Mouse (Mus musculus) hindbrain, embryonic 11.5 days (tissue): ENCODE data around the gene Brap. TPM values are rescaled to one million over a fixed set of nuclear protein-coding genes. Genes with fewer than 3 reads are reported as not detected.
A peak's percentile ranks its signal among the peaks of the same experiment; 100 is the strongest.

Experiments
- ATAC-seq: fragments of 200-750 bp; cut with Nextera tagmentation; 2 replicates; pipeline ENCODE4 v1.8.0; 2017; ENCODE audit warnings: mild to moderate bottlenecking, moderate TSS enrichment, moderate library complexity; ENCODE audit not compliant: low FRiP score
- DNase-seq: peaks from one replicate; pipeline ENCODE4 v3.0.0-alpha.2; 2015; ENCODE audit warnings: low spot score
- H3K27ac ChIP-seq: fragments of 300-500 bp; sonication (generic); 2 replicates; pipeline ENCODE4 v1.5.1; 2014; ENCODE audit warnings: mild to moderate bottlenecking, low read depth, low read length
- H3K27me3 ChIP-seq: fragments of 300-500 bp; sonication (generic); 2 replicates; pipeline ENCODE4 v1.6.1; 2014; ENCODE audit warnings: mild to moderate bottlenecking, low read length, moderate library complexity, mixed read lengths; ENCODE audit not compliant: control insufficient read depth, insufficient read depth
- H3K36me3 ChIP-seq: fragments of 300-500 bp; sonication (generic); 2 replicates; pipeline ENCODE4 v1.6.1; 2014; ENCODE audit warnings: mild to moderate bottlenecking, low read length, moderate library complexity, mixed read lengths; ENCODE audit not compliant: control insufficient read depth, insufficient read depth
- H3K4me1 ChIP-seq: fragments of 300-500 bp; sonication (generic); replicated peaks from 2 replicates; pipeline ENCODE4 v1.6.1; 2014; ENCODE audit warnings: low read length, mixed read lengths; ENCODE audit not compliant: control insufficient read depth, insufficient read depth
- H3K4me2 ChIP-seq: fragments of 300-500 bp; sonication (generic); replicated peaks from 2 replicates; pipeline ENCODE4 v1.6.1; 2014; ENCODE audit warnings: mild to moderate bottlenecking, low read depth, low read length
- H3K4me3 ChIP-seq: fragments of 300-500 bp; sonication (generic); 2 replicates; pipeline ENCODE4 v1.5.1; 2014; ENCODE audit warnings: low read depth, low read length
- H3K9ac ChIP-seq: fragments of 300-500 bp; sonication (generic); 2 replicates; pipeline ENCODE4 v1.6.1; 2014; ENCODE audit warnings: low read depth, low read length
- H3K9me3 ChIP-seq: fragments of 300-500 bp; sonication (generic); 2 replicates; pipeline ENCODE4 v1.6.1; 2016; ENCODE audit warnings: low read length; ENCODE audit not compliant: control insufficient read depth
- WGBS: fragments of 180-500 bp; shearing (Covaris S2); extraction: QIAGEN DNeasy Blood & Tissue Kit; methylation state at CpG from one replicate; pipeline ENCODE4 v1.1.7; 2014; 5-methylcytosine and 5-hydroxymethylcytosine counted together
- polyA plus RNA-seq: library from polyadenylated mRNA; unstranded; fragments of >200 nt; fragmentation: Nextera tagmentation; extraction: Ambion mirVana; gene quantifications from 2 replicates; pipeline ENCODE4 v1.2.1, GENCODE M21; 2014

Brap gene
- polyA plus RNA-seq, 1 experiment from 2014 or later: 36.8 TPM

DNA sequence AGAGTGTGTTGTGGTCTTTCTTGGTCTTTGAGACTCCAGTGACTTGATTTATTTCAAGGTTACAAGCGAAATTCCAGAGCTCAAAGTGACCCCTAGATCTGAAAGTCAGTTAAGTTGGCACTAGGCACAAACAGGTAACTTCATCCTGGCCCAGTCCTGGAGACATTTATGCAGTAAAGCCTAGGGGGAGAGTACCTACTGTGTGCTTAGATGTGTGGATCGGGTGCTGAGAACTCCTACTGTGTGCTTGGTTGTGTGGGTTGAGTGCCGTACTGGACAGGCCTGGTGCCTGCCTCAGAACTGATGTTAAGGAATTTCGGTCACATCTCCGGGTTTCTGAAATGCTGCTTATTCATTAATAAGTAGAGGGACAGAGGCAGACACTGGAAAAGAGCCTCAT is 1.1 kb downstream of the Brap start:
- ATAC-seq: no peak
- WGBS: 92% methylated on average over 5 of the region's 5 CpGs
- no peak overlapping the region for H3K27ac ChIP-seq
- H3K27me3 ChIP-seq: no peaks in the 10 kb centered on the region
- DNase-seq: no peak
- H3K4me3 ChIP-seq: peak overlapping the region; percentile 97
- H3K4me1 ChIP-seq: peaks cover 3% of the 10 kb centered on the region; the same call in 1 of the 2 replicates
- peak overlapping the region; percentile 91 for H3K9ac ChIP-seq
- peak overlapping the region; percentile 88 for H3K4me2 ChIP-seq
- no peaks in the 10 kb centered on the region for H3K9me3 ChIP-seq
- H3K36me3 ChIP-seq: peaks cover 3% of the 10 kb centered on the region; the same call in 1 of the 2 replicates

DNA sequence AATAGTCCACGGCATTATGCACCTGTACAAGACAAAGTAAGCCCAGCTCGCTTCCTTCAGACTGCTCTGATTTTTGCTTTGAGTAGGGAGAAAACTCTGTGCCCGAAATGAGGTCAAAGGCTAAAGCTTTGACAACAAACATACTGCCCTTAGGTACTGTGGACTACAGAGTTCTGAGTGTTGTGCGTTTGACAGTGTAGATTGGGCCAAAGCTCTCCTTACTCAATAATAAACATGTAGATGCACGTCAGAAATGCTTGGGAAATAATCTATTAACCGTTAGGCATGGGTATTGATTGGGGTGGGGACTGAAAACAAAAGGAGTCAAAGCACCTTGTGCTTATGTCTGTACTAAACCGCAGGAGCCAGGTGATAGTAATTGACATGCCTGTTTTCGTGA is 3.1 kb downstream of the Brap start:
- Histone ChIP-seq H3K36me3 (peaks cover 3% of the 10 kb centered on the region), H3K4me3 (no peak overlapping the region), H3K27me3 (no peaks in the 10 kb centered on the region), H3K9ac (no peak overlapping the region), H3K4me1 (peaks cover 3% of the 10 kb centered on the region; the same call in 1 of the 2 replicates), H3K4me2 (no peak overlapping the region), H3K27ac (no peak overlapping the region), H3K9me3 (no peaks in the 10 kb centered on the region)
- DNase-seq (no peak), ATAC-seq (no peak)
- WGBS: 88% methylated on average over 8 of the region's 8 CpGs

DNA sequence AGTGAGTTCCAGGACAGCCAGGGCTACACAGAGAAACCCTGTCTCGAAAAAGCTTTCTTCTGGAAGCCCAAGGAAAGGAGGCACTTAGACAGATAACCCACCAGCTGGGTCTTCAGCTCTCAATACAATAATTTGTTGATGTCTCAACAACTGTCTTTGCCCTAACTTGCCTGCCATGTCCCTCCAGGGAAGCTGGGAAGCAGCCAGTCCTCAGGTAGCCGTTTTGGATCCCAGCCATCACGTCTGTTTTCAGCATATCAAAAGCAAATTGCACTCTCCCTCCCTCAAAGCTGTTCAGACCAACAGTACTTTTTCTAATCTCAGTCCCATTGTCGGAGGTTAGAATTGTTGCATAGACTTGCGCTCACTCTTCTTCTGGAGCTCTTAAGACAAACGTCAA is 3.7 kb downstream of the Brap start:
- H3K27ac ChIP-seq: no peak overlapping the region

DNA sequence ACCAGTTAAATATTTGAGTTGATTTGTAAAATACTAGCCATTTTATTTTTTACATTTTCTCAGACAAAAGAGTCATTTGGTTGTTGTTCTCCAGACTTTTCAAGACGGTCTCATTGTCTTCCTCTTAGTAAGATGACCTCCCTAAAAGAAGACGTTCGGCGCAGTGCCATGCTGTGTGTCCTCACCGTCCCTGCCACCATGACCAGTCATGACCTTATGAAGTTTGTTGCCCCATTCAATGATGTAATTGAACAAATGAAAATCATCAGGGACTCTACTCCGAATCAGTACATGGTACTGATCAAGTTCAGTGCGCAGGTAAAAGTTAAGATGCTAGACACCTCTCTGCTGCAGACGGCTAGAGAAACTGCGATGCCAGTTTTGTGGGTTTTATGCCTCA is 4.6 kb downstream of the Brap start:
- 94% methylated on average over 9 of the region's 9 CpGs for WGBS
- no peak overlapping the region for H3K27ac ChIP-seq
- no peak overlapping the region for H3K4me3 ChIP-seq
- ATAC-seq (no peak), DNase-seq (no peak)
- H3K27me3 ChIP-seq: no peaks in the 10 kb centered on the region
- H3K4me1 ChIP-seq: peaks cover 3% of the 10 kb centered on the region; the same call in 1 of the 2 replicates
- no peak overlapping the region for H3K9ac ChIP-seq
- H3K36me3 ChIP-seq: peaks cover 3% of the 10 kb centered on the region
- no peaks in the 10 kb centered on the region for H3K9me3 ChIP-seq
- no peak overlapping the region for H3K4me2 ChIP-seq

More for the DNA sequence above, 3.7 kb downstream of the Brap start:
- 93% methylated on average over 6 of the region's 6 CpGs for WGBS
- Histone ChIP-seq H3K9me3 (no peaks in the 10 kb centered on the region), H3K4me1 (peaks cover 3% of the 10 kb centered on the region; the same call in 1 of the 2 replicates), H3K9ac (no peak overlapping the region), H3K4me2 (no peak overlapping the region), H3K36me3 (peaks cover 3% of the 10 kb centered on the region), H3K4me3 (no peak overlapping the region), H3K27me3 (no peaks in the 10 kb centered on the region)
- DNase-seq (no peak), ATAC-seq (no peak)

DNA sequence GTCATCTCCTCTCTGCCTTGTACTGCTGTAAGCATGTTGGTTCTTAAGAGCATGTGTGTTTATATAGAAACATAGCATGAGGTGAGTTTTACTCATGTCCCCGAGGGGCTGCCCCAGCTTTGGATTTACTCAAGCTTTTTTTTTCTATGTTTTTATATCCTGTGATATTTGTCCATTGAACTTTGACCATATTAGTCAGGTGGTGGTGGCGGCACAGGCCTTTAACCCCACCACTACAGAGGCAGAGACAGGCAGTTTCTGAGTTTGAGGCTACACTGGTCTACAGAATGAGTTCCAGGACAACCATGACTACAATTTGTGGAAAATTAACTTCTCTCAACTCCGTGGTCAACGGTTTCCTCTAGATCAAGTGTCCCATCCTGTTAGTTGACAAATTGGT is 6.7 kb downstream of the Brap start:
- 90% methylated on average over 4 of the region's 4 CpGs for WGBS

DNA sequence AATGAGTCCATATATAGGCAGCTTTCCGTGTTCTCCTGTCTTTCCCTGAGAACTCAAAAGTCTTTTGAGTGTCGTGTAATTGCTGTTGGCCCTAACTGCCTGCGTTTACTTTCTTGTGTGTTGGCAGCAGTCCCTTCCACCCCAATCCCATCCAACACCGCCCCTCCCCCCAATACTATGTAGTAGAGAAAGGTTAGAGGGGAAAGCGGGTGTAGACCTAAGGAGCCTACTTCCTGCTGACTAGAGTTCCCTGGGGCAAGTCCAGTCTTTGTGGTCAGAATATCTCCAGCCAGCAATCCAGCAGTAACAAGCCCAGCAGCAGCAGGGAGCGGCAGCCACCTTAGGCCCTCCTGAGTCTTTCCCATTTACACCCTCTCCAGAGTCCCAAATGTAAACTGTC is 8.0 kb downstream of the Brap start:
- Histone ChIP-seq H3K9me3 (no peaks in the 10 kb centered on the region), H3K27me3 (no peaks in the 10 kb centered on the region), H3K4me3 (no peak overlapping the region), H3K27ac (no peak overlapping the region), H3K4me2 (no peak overlapping the region), H3K4me1 (no peaks in the 10 kb centered on the region), H3K9ac (no peak overlapping the region), H3K36me3 (no peaks in the 10 kb centered on the region; the same call in 1 of the 2 replicates)
- WGBS: 83% methylated on average over 6 of the region's 6 CpGs
- ATAC-seq (no peak), DNase-seq (no peak)

More for the DNA sequence above, 6.7 kb downstream of the Brap start:
- Histone ChIP-seq H3K27me3 (no peaks in the 10 kb centered on the region), H3K9ac (no peak overlapping the region), H3K4me3 (no peak overlapping the region), H3K4me2 (no peak overlapping the region), H3K36me3 (peaks cover 3% of the 10 kb centered on the region), H3K9me3 (no peaks in the 10 kb centered on the region), H3K27ac (no peak overlapping the region), H3K4me1 (no peaks in the 10 kb centered on the region)
- ATAC-seq: no peak
- no peak for DNase-seq

DNA sequence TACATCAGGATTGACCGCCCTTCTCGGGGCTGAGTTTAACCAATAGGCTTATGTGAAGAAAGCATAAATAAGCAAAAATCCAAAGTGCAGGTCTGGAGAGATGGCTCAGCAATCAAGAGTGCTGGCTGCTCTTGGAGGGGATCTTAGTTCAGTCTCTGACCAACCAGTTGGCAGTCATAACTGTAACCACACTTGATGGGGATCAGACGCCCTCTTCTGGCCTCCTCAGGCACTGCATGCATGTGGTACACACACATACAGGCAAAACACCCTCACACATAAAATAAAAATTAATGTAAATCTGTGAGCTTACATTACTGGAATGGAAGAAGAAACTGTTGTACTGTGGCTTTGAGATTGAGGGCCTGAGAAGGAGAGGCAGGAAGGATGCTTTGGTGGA is 10.0 kb downstream of the Brap start:
- ATAC-seq (no peak), DNase-seq (peak; percentile 13)
- Histone ChIP-seq H3K9ac (no peak overlapping the region), H3K27me3 (no peaks in the 10 kb centered on the region), H3K4me1 (no peaks in the 10 kb centered on the region), H3K4me2 (no peak overlapping the region), H3K36me3 (no peaks in the 10 kb centered on the region; the same call in 1 of the 2 replicates), H3K9me3 (no peaks in the 10 kb centered on the region), H3K27ac (no peak overlapping the region), H3K4me3 (no peak overlapping the region)
- 80% methylated on average over 3 of the region's 3 CpGs for WGBS

DNA sequence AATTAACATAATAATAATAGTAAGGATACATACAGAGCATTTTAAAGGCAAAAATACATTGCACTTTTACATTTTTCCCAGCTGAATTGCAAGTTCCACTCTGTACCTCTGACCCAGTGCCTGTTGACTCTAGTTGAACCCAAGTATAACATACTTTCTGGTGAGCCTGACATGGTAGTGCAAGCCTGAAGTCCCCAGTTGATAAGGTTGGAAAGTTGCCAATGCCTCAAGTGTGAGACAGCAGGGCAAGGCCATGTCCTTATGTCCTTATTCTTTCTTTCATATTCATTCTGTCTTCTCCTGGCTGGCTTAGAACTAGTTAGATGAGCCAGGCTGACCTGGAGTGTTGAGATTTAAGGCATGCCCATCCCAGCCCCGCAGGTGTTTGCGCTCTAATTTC is 21.9 kb downstream of the Brap start:
- Histone ChIP-seq H3K4me1 (no peaks in the 10 kb centered on the region), H3K9me3 (no peaks in the 10 kb centered on the region), H3K9ac (no peak overlapping the region), H3K27ac (no peak overlapping the region), H3K4me2 (no peak overlapping the region), H3K27me3 (no peaks in the 10 kb centered on the region), H3K4me3 (no peak overlapping the region), H3K36me3 (peaks cover 15% of the 10 kb centered on the region)
- no peak for DNase-seq
- WGBS: 98% methylated on average over 2 of the region's 2 CpGs
- no peak for ATAC-seq

DNA sequence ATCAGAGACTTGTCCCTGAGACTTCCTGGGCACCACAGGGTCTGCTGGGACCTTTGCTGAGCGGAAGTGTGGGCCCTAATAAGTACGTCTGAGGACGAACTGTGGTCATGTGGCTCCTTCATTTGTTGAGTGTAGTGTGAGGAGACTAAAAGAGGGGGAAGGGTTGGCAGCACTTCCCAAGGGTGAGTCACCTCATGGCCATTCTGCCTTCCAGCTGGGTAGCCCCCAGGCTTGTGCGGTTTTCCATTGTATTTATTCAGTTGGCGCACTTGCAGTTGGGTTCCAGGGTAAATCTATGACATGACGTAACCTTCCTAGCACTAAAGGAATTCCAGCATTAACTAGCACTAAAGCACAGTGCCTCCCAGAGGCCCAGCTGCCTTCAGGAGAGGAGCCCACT is 25.1 kb downstream of the Brap start:
- ATAC-seq: no peak
- Histone ChIP-seq H3K4me2 (no peak overlapping the region), H3K9ac (no peak overlapping the region), H3K36me3 (peaks cover 12% of the 10 kb centered on the region), H3K27me3 (no peaks in the 10 kb centered on the region), H3K9me3 (no peaks in the 10 kb centered on the region), H3K27ac (no peak overlapping the region), H3K4me1 (no peaks in the 10 kb centered on the region), H3K4me3 (no peak overlapping the region)
- no peak for DNase-seq
- 84% methylated on average over 6 of the region's 6 CpGs for WGBS
